Mouse (Mus musculus): ENCODE data around the gene Adar. TPM values are rescaled to one million over a fixed set of nuclear protein-coding genes. Genes with fewer than 3 reads are reported as not detected.

The Adar gene
- polyA plus RNA-seq, 1 experiment from 2014 or later = 33.4 TPM

DNA sequence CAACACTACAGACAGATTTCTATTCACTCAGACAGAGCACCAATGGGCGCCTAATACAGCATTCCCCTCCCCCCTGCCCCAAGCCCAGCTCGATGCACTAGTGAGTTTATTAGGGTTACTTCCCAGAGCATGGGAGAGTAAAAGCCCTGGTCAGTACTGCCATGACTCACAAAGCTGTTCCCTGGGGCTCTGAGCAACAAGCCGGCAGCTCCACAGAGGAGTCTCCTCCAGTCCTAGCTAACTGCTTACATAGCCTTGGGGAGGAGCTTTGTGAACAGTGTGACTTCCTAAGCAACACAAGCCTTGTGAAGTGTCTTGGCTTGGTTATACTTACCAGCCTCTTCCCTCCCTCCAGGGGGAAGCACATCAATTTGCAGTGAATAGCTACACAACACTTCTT lies 11.2 kb upstream of the Adar start:
- no peaks in the 10 kb centered on the region for H3K4me1 ChIP-seq
- no peak for ATAC-seq (replicated peaks)
- no peaks in the 10 kb centered on the region for H3K9me3 ChIP-seq
- H3K27me3 ChIP-seq (replicated peaks) = no peaks in the 10 kb centered on the region
- no peak overlapping the region for H3K4me2 ChIP-seq
- H3K9ac ChIP-seq = no peak overlapping the region
- no peak overlapping the region for H3K4me3 ChIP-seq
- no peak overlapping the region for H3K27ac ChIP-seq
- H3K36me3 ChIP-seq (replicated peaks) = no peaks in the 10 kb centered on the region
- WGBS = 57% methylated on average over 3 of the region's 3 CpGs

GRCm38 (mm10) chr3:89704064-89704463 lies 10.8 kb upstream of the Adar start:
- no peak overlapping the region for H3K4me3 ChIP-seq
- no peaks in the 10 kb centered on the region for H3K4me1 ChIP-seq
- no peak for ATAC-seq (replicated peaks)
- no peaks in the 10 kb centered on the region for H3K9me3 ChIP-seq
- H3K9ac ChIP-seq = no peak overlapping the region
- no peak overlapping the region for H3K27ac ChIP-seq
- no peaks in the 10 kb centered on the region for H3K27me3 ChIP-seq (replicated peaks)
- 85% methylated on average over 6 of the region's 6 CpGs for WGBS
- no peaks in the 10 kb centered on the region for H3K36me3 ChIP-seq (replicated peaks)
- no peak overlapping the region for H3K4me2 ChIP-seq

DNA sequence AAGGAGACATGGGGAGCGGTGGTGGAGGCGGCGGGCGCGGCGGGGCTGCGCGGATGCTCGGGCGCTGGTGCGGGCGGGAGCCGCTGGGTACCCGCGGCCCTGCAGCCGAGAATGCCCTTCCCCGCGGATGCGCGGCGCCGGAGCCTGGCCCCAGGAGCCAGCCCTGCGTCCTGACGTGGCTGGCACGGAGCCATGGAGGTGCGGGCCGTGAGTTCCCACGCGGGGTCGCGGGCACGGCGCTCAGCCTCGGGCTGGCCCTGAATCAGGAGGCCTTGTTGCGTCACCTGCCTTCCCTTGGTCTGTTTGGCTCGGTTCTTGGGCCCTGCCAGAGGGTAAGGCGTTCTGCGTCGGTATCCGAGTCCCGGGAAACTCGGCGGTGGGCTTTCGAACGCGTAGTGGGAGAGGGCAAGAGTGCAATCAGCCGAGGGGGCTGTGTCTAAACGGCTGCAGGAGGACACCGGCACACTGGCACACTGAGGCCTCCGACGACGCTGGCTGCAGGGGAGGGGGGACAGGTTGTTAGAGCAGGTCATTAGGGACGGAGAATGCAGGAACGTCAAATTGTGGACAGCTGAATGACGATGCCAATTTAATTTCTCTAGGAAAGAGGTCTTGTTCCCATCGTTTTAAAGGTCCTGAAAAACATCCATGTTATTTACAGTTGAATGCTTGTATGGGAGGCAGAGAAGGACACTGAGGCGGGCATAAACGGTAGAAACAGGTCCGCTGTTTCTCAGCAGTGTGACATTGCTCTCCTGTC lies 565 bp downstream of the Adar start:
- Histone ChIP-seq H3K9ac (peak overlapping the region; percentile 90), H3K36me3 (replicated peaks) (no peaks in the 10 kb centered on the region), H3K27ac (peak overlapping the region; percentile 92), H3K4me3 (peak overlapping the region; percentile 92), H3K4me1 (peaks cover 28% of the 10 kb centered on the region), H3K9me3 (no peaks in the 10 kb centered on the region), H3K4me2 (peak overlapping the region; percentile 65), H3K27me3 (replicated peaks) (no peaks in the 10 kb centered on the region)
- ATAC-seq (replicated peaks) = peak; percentile 79
- WGBS = 2% methylated on average over 59 of the region's 59 CpGs

- peak overlapping the region; percentile 90 for H3K9ac ChIP-seq
- no peaks in the 10 kb centered on the region for H3K27me3 ChIP-seq (replicated peaks)
- H3K4me3 ChIP-seq = peak overlapping the region; percentile 92
- H3K9me3 ChIP-seq = no peaks in the 10 kb centered on the region
- 47% methylated on average over 6 of the region's 6 CpGs for WGBS
- H3K4me2 ChIP-seq = peak overlapping the region; percentile 65
- H3K27ac ChIP-seq = peak overlapping the region; percentile 92; the same call in 1 of the 2 replicates
- no peak for ATAC-seq (replicated peaks)
- peaks cover 28% of the 10 kb centered on the region for H3K4me1 ChIP-seq
- H3K36me3 ChIP-seq (replicated peaks) = no peaks in the 10 kb centered on the region
Measured at GRCm38 (mm10) chr3:89715967-89716256, 1.1 kb downstream of the Adar start.

DNA sequence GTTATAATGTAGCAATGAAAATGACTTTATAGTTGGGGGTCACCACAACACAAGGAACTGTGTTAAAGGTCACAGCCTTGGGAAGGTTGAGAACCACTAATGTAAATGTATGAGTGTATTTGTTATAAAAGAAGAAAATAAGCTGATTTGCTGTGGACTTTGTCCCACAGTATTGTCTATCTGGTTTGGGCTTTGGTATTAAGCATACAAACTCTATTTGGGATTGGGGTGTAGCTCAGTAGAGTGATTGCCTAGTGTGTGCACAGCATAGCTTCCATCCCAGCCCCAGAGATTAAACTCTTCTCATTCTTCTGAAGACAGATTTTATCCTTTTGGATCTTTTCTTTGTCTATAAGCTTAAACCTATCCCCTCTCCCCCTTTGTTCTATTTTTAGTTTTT lies 7.2 kb downstream of the Adar start:
- no peaks in the 10 kb centered on the region for H3K27me3 ChIP-seq (replicated peaks)
- H3K4me3 ChIP-seq = no peak overlapping the region
- peaks cover 19% of the 10 kb centered on the region for H3K4me1 ChIP-seq
- no peak overlapping the region for H3K9ac ChIP-seq
- H3K27ac ChIP-seq = no peak overlapping the region
- no peaks in the 10 kb centered on the region for H3K36me3 ChIP-seq (replicated peaks)
- no peaks in the 10 kb centered on the region for H3K9me3 ChIP-seq
- no peak for ATAC-seq (replicated peaks)
- no peak overlapping the region for H3K4me2 ChIP-seq

GRCm38 (mm10) chr3:89723400-89724084 lies 8.7 kb downstream of the Adar start:
- Histone ChIP-seq H3K4me2 (no peak overlapping the region), H3K27ac (no peak overlapping the region), H3K9me3 (no peaks in the 10 kb centered on the region), H3K4me1 (peaks cover 6% of the 10 kb centered on the region; the same call in 1 of the 2 replicates), H3K9ac (no peak overlapping the region), H3K36me3 (replicated peaks) (no peaks in the 10 kb centered on the region), H3K4me3 (no peak overlapping the region), H3K27me3 (replicated peaks) (no peaks in the 10 kb centered on the region)
- no peak for ATAC-seq (replicated peaks)
- WGBS = 72% methylated on average over 7 of the region's 7 CpGs

DNA sequence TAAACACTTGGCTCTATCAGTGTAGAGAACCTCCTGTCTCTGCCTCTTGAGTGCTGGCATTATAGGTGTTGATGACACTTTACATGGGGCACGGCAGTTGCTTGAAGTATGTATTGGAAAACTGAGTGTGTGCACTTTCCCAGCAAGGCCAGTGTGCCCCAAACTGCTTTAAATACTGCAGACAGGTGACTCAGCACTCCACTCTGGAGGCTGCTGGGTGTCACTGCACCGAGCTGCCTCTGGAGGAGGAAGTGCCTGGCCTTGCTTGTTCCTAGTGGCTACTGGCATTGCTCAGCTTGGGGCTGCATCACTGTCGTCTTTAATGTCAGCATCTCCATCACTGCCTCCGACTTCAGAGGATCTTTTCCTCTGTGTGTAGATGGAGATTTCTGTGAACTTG lies 12.2 kb downstream of the Adar start:
- no peak; the same call in 1 of the 2 replicates for ATAC-seq (replicated peaks)
- Histone ChIP-seq H3K27ac (no peak overlapping the region), H3K4me1 (peaks cover 25% of the 10 kb centered on the region), H3K27me3 (replicated peaks) (no peaks in the 10 kb centered on the region), H3K4me3 (no peak overlapping the region), H3K9me3 (no peaks in the 10 kb centered on the region), H3K4me2 (no peak overlapping the region), H3K9ac (no peak overlapping the region), H3K36me3 (replicated peaks) (no peaks in the 10 kb centered on the region)
- WGBS = 18% methylated on average over 4 of the region's 4 CpGs

- no peak overlapping the region for H3K27ac ChIP-seq
- ATAC-seq (replicated peaks) = no peak
- H3K4me1 ChIP-seq = peaks cover 20% of the 10 kb centered on the region
- H3K9ac ChIP-seq = no peak overlapping the region
- no peak overlapping the region for H3K4me3 ChIP-seq
- WGBS = 85% methylated on average over 2 of the region's 2 CpGs
- H3K4me2 ChIP-seq = no peak overlapping the region
- no peaks in the 10 kb centered on the region for H3K27me3 ChIP-seq (replicated peaks)
- no peaks in the 10 kb centered on the region for H3K36me3 ChIP-seq (replicated peaks)
- no peaks in the 10 kb centered on the region for H3K9me3 ChIP-seq
Measured at GRCm38 (mm10) chr3:89728848-89729247, 14.0 kb downstream of the Adar start.

- no peaks in the 10 kb centered on the region for H3K27me3 ChIP-seq (replicated peaks)
- 4% methylated on average over 32 of the region's 32 CpGs for WGBS
- no peaks in the 10 kb centered on the region for H3K36me3 ChIP-seq (replicated peaks)
- H3K4me1 ChIP-seq = peaks cover 20% of the 10 kb centered on the region
- peak overlapping the region; percentile 34 for H3K4me3 ChIP-seq
- H3K9ac ChIP-seq = peak overlapping the region; percentile 23
- peak; percentile 75 for ATAC-seq (replicated peaks)
- no peak overlapping the region for H3K27ac ChIP-seq
- H3K4me2 ChIP-seq = peak overlapping the region; percentile 50
- H3K9me3 ChIP-seq = no peaks in the 10 kb centered on the region
Measured at GRCm38 (mm10) chr3:89730350-89731331, 15.8 kb downstream of the Adar start.

- no peaks in the 10 kb centered on the region for H3K27me3 ChIP-seq (replicated peaks)
- no peak overlapping the region for H3K27ac ChIP-seq
- H3K4me1 ChIP-seq = peaks cover 20% of the 10 kb centered on the region
- no peak for ATAC-seq (replicated peaks)
- H3K36me3 ChIP-seq (replicated peaks) = no peaks in the 10 kb centered on the region
- H3K4me3 ChIP-seq = no peak overlapping the region
- H3K4me2 ChIP-seq = no peak overlapping the region
- no peak overlapping the region for H3K9ac ChIP-seq
- H3K9me3 ChIP-seq = no peaks in the 10 kb centered on the region
- 89% methylated on average over 4 of the region's 4 CpGs for WGBS
Measured at GRCm38 (mm10) chr3:89732091-89732490, 17.3 kb downstream of the Adar start.

DNA sequence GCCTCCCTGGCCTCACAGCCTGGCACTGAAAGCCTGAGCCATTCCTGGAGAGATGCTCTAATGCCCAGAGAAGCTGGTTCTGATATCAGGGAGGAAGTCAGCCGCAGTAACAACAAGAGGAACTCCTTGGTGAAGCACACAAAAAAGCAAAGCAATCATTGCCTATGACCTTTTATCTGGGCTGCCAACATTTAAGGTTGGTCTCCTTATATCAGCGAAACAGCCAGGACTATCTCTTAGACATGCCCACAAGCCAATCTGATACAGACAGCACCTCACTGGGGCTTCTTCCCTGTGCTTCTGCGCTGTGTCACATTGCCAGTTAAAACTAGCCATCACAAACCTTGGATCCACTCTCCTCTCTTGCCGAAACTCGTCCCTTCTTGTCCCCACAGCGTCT lies 23.7 kb downstream of the Adar start:
- WGBS = 96% methylated on average over 6 of the region's 6 CpGs
- Histone ChIP-seq H3K36me3 (replicated peaks) (peaks cover 32% of the 10 kb centered on the region), H3K27ac (no peak overlapping the region), H3K4me2 (no peak overlapping the region), H3K4me1 (no peaks in the 10 kb centered on the region), H3K4me3 (no peak overlapping the region), H3K9me3 (no peaks in the 10 kb centered on the region), H3K27me3 (replicated peaks) (no peaks in the 10 kb centered on the region), H3K9ac (no peak overlapping the region)
- ATAC-seq (replicated peaks) = no peak

DNA sequence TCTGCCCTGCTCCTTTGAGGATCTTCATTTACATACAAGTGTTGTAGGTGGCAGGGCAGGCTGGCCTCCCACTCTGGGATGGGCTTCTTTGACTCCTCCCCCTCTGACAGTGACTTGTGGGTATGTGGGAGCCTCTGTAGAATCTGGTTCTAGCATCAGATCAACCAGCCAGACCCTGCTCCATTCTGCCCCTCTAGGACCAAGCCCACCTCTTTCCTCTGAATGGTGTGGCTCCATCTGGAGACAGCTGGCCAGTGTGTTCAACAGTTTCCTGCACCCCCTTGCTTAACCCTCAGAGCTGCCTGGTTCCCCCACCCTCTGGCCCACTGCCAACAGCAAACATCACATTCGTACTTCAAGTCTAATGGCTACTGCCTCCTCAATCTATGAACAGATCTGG lies 37.5 kb downstream of the Adar start:
- Histone ChIP-seq H3K4me3 (no peak overlapping the region), H3K27me3 (replicated peaks) (no peaks in the 10 kb centered on the region), H3K27ac (no peak overlapping the region), H3K9ac (no peak overlapping the region), H3K36me3 (replicated peaks) (peaks cover 52% of the 10 kb centered on the region), H3K9me3 (no peaks in the 10 kb centered on the region), H3K4me1 (no peaks in the 10 kb centered on the region), H3K4me2 (no peak overlapping the region)
- 47% methylated on average over 1 of the region's 1 CpGs for WGBS
- peak; percentile 37; the same call in 1 of the 2 replicates for ATAC-seq (replicated peaks)

Measured in midbrain, embryonic 15.5 days (tissue).